Mouse (Mus musculus) C2C12 (cell line): ENCODE measurements around the gene Hspa12a. TPM values are rescaled to one million over a fixed set of nuclear protein-coding genes. Genes with fewer than 3 reads are reported as not detected.

Source experiments
- H3K27me3 ChIP-seq: one replicate; pipeline ENCODE4 v1.6.1; 2011; ENCODE audit not compliant: control insufficient read depth, insufficient read depth, insufficient read length
- H3K36me3 ChIP-seq: one replicate; pipeline ENCODE4 v1.6.1; 2011; ENCODE audit not compliant: control insufficient read depth, insufficient read depth
- H3K4me3 ChIP-seq: one replicate; pipeline ENCODE4 v1.5.1; 2011; ENCODE audit warnings: mild to moderate bottlenecking, control low read depth; ENCODE audit not compliant: poor library complexity, insufficient read depth, severe bottlenecking
- H3K79me2 ChIP-seq: one replicate; pipeline ENCODE4 v1.6.1; 2011; ENCODE audit not compliant: control insufficient read depth, insufficient read depth
- H3K79me3 ChIP-seq: one replicate; pipeline ENCODE4 v1.6.1; 2011; ENCODE audit warnings: low read depth, control low read depth
- H3ac ChIP-seq: one replicate; pipeline ENCODE3; 2011; ENCODE audit warnings: low read depth; ENCODE audit not compliant: control insufficient read depth, insufficient read length
- CEBPB ChIP-seq: IDR thresholded peaks from one replicate; pipeline ENCODE4 v1.6.1; 2011; ENCODE audit warnings: low read depth, mild to moderate bottlenecking, control low read depth, moderate library complexity
- CTCF ChIP-seq: IDR thresholded peaks from one replicate; pipeline ENCODE4 v1.5.1; 2011; ENCODE audit not compliant: control insufficient read depth, insufficient read depth, insufficient read length
- FOSL1 ChIP-seq: IDR thresholded peaks from one replicate; pipeline ENCODE4 v1.8.0; 2011; ENCODE audit warnings: mild to moderate bottlenecking, low read length; ENCODE audit not compliant: poor library complexity, insufficient read depth, severe bottlenecking
- MAX ChIP-seq: IDR thresholded peaks from one replicate; pipeline ENCODE4 v1.6.1; 2011; ENCODE audit warnings: mild to moderate bottlenecking, control low read depth
- MYOD1 ChIP-seq: IDR thresholded peaks from one replicate; pipeline ENCODE4 v1.6.1; 2011; ENCODE audit warnings: low read depth; ENCODE audit not compliant: control insufficient read depth, insufficient read length
- MYOG ChIP-seq: IDR thresholded peaks from one replicate; pipeline ENCODE4 v1.6.1; 2011; ENCODE audit not compliant: control insufficient read depth, insufficient read length; ENCODE audit errors: extremely low read depth
- USF1 ChIP-seq: IDR thresholded peaks from one replicate; pipeline ENCODE4 v1.6.1; 2011; ENCODE audit warnings: low read depth, mild to moderate bottlenecking, control low read depth, moderate library complexity
- long read RNA-seq, 2 experiments: library from polyadenylated mRNA; unstranded; transcript quantifications; one replicate each; pipeline ENCODE4 v2.0.0; 2019 to 2020
- polyA plus RNA-seq: library from polyadenylated mRNA; unstranded; fragments of >200 nt; fragmentation: generic; extraction: Trizol; gene quantifications from one replicate; pipeline ENCODE4 v1.2.1, GENCODE M21; 2012; ENCODE audit warnings: missing spikeins

Gene Hspa12a
- polyA plus RNA-seq = 14.8 TPM
- long read RNA-seq, experiment 1, partial matches to known transcripts = 0 of 3 reads
- long read RNA-seq, experiment 1, other reads (novel, unspliced or antisense) = 1 of 3 reads
- long read RNA-seq, experiment 2, full-length matches to known transcripts = 27 of 38 reads
- long read RNA-seq, experiment 2, partial matches to known transcripts = 2 of 38 reads
- long read RNA-seq, experiment 2, other reads (novel, unspliced or antisense) = 9 of 38 reads

DNA sequence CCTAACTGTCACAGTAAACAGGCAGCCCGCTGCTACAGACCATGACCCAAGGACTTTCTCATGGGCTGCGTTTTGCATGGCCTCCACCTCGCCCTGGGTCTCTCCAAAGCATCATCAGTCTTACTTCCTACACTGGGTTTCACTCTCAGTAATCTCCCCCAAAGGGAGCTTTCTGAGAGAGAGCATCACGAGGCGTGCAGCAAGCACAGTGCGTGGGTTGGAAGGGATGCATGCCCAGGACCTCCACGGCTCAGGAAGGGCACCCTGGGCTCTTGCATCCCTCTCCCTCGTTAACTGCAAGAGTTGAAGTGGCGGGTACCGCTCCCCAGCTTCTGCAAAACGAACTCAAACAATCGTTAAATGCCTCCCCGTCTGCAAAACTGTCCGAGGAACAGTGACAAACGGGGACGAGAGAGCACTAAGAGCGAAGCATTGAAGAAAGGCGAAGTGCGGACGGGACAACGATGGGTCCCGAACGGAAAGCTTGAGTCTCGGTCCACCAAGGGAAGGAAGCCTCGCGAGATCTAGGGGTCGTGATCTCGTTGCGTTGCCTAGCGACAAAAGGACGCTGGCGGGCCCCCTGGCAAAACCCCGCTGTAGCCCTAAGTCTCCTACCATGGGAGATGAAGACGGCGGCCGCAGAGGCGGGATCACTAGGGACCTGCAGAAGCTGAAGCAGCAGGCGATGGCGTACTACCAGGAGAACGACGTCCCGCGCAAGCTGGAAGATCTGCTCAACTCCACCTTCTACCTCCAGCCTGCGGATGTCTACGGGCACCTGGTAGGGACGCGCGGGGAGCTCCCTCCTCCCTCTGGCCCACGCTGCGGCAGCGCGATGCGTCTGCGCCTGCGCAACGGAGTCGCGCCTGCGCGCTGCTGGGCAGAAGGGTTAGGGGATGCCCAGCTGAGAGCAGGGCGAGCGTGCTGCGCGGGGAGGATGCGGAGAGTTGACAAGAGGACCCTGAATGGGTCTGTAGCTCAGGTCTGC, at the start of gene Hspa12a, which contains the start of gene Eno4:
Gene Hspa12a, minus strand, starts transcription at position 814 of the 988 bp plus-strand sequence.
Gene Eno4, plus strand, starts transcription at position 585 of the 988 bp plus-strand sequence.
- H3K79me3 ChIP-seq = no peaks in the 10 kb centered on the region
- H3K36me3 ChIP-seq = no peaks in the 10 kb centered on the region
- H3K79me2 ChIP-seq = no peaks in the 10 kb centered on the region
- peak within 1 kb of the TSS; percentile 50 for H3K4me3 ChIP-seq
- H3ac ChIP-seq = peak within 1 kb of the TSS; percentile 84
- H3K27me3 ChIP-seq = no peaks in the 10 kb centered on the region
- TF ChIP-seq MAX (peak; percentile 92), USF1 (no peak), MYOD1 (no peak), CEBPB (no peak), MYOG (no peak), CTCF (no peak), FOSL1 (no peak)

DNA sequence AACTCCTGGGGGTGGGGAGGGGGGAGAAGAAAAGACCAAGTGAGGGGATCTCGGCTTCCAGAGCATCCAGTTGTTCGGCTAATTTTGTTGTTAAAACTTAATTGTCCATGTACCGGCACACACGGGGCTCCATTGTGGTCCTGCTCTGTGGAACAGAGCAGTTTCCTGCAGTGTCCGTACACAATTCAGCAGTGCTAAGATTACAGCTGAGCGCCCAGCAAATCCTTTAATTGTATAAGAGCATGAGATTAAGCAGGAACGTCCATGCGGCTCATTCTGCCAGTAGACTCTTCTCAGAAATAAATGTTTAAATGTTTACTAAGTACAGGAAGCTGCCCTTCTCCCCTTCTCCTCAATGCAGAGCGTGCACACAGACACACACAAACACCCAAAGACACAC, 38.1 kb upstream of the Hspa12a start:
- Histone ChIP-seq H3K4me3 (no peak overlapping the region), H3ac (no peak overlapping the region), H3K79me2 (no peaks in the 10 kb centered on the region), H3K79me3 (no peaks in the 10 kb centered on the region), H3K27me3 (peaks cover 2% of the 10 kb centered on the region), H3K36me3 (no peaks in the 10 kb centered on the region)
- TF ChIP-seq MYOD1 (no peak), CEBPB (no peak), USF1 (no peak), FOSL1 (no peak), MYOG (no peak), CTCF (no peak), MAX (no peak)

- TF ChIP-seq MAX (no peak), CTCF (no peak), MYOG (no peak), MYOD1 (no peak), CEBPB (no peak), USF1 (no peak), FOSL1 (no peak)
- Histone ChIP-seq H3K4me3 (no peak overlapping the region), H3K79me3 (no peaks in the 10 kb centered on the region)
Observed at GRCm38 (mm10) chr19:58980056-58980440, 36.6 kb upstream of the Hspa12a start.

DNA sequence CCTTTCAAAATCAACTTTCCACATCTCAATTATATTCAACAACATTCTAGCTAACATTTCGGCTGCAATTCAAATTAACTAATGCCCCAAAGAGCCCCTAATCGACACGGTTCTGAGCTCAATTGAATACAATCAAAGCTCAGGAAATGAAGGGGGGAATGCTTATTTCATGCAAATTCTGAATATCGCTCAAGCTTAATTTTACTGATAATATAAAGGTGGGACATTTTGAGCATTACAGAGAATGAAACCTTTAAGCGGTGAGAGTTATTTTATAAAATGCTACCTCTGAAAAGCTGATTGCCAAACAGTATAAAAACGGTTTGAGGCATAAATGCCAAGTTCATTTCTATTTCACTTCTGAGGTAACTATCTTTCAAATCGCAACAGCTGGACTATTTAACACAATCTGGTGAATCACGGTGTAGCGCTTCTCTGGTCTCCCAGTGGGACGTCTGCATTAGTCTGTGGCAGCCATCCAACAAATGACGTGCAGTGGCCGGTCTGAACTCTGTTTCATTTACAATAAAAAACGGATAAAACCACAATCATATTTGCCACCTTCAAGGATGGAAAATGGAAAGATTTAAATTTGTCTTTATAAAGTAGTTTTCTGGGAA, 36.1 kb upstream of the Hspa12a start:
- Histone ChIP-seq H3K4me3 (peak overlapping the region; percentile 12), H3K36me3 (no peaks in the 10 kb centered on the region), H3K79me2 (no peaks in the 10 kb centered on the region), H3K27me3 (no peaks in the 10 kb centered on the region), H3ac (no peak overlapping the region), H3K79me3 (no peaks in the 10 kb centered on the region)
- TF ChIP-seq MYOG (no peak), MYOD1 (peak; percentile 91)

More at GRCm38 (mm10) chr19:58980056-58980440, 36.6 kb upstream of the Hspa12a start:
- H3K36me3 ChIP-seq = no peaks in the 10 kb centered on the region
- H3K27me3 ChIP-seq = no peaks in the 10 kb centered on the region
- H3ac ChIP-seq = no peak overlapping the region
- no peaks in the 10 kb centered on the region for H3K79me2 ChIP-seq

DNA sequence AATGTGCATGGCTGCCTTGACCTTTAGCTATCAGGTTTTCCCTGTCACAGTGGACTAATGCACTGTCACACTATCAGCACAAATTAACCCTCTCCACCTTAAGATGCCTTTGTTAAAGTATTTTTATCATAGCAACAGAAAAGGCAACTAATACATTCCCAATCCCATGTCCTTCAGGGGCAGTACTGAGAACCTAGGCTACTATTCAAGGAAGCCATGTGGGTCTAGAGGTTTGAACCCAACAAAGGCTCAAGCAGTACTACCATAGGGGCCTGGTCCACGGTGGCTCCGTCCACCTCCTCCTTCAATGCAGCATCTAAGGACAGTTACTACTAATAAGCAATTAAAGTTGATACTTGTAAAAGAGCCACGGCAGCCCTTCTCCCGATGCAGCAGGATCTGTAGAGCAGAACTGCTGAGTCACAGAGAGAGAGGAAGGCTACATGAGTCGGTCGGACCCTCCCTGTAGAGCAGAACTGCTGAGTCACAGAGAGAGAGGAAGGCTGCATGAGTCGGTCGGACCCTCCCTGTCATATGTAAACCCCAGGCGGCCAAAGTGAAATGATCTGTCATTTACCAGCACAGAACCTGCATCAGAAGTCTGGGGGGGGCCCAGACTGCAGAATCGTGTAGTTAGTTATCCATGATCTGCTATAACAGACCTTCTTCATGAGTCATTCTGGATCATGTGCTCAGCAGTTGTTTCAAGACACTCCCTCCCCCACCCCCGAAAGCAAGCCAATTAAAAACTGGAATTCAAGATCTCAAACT, 35.1 kb upstream of the Hspa12a start:
- peak; percentile 82 for TF ChIP-seq USF1
- no peak for TF ChIP-seq CTCF
- TF ChIP-seq CEBPB = no peak
- TF ChIP-seq MYOD1 = no peak
- peak; percentile 26 for TF ChIP-seq FOSL1
- no peak for TF ChIP-seq MYOG
- TF ChIP-seq MAX = peak; percentile 50
- peak overlapping the region; percentile 33 for H3ac ChIP-seq
- no peaks in the 10 kb centered on the region for H3K27me3 ChIP-seq
- peak overlapping the region; percentile 12 for H3K4me3 ChIP-seq
- no peaks in the 10 kb centered on the region for H3K79me2 ChIP-seq
- no peaks in the 10 kb centered on the region for H3K79me3 ChIP-seq
- no peaks in the 10 kb centered on the region for H3K36me3 ChIP-seq
